Comparison of ENCODE assay signal across 10 mouse cellular contexts in the genomic region with DNA sequence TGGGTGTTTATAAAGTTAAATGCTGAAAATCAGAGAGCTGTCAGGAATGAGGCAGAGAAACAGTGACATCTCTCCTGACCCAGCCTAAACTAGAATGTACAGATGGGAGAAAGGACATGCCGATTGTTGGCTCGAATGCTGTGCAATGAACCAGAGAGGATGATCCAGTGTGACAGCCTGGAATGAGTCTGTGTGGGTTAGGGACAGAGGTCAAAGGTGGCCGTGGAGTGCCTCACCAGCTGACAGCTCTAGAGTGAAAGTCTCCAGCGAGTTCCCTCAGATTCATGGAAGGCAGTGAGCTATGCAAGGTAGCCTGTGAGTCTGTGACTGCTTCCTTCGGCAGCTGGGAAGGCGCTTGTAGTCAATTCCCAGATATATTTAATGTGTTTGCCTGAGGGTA.
A peak's percentile ranks its signal among the peaks of the same experiment; 100 is the strongest.
DNase-seq lines count a peak whose midpoint lies in the region; ATAC-seq and TF ChIP-seq lines count a peak whose summit lies in the region.
"Had no signal": no experiment of that assay in that cellular context is flagged by ENCODE, and none has a peak within 500 bp of the region (broad histone marks: within the 10 kb centered on the region; RNA-seq: fewer than 3 reads in every experiment).

No protein-coding gene starts in this region.

- peak; percentile 41 for DNase-seq in left cerebral cortex, postnatal 4 days
- DNase-seq in left cerebral cortex, adult 2 months (ENCODE audit: extremely low spot score in 1 of 2, low spot score in 2 of 2), result no peak
- DNase-seq in hindbrain, embryonic 11.5 days (ENCODE audit: low spot score), result peak; percentile 48
- DNase-seq in kidney, postnatal 25 days, result peak; percentile 1 to 20
- DNase-seq in urinary bladder, adult 2 months (ENCODE audit: low spot score), result no peak
- no peak for DNase-seq in B cell, adult 2 months
- no peak for DNase-seq in spleen, adult 18-20 months
- no peak for DNase-seq in spleen, postnatal 14 days (ENCODE audit: low spot score in 2 of 2)

- no peak overlapping the region for H3K9ac ChIP-seq in hindbrain, embryonic 11.5 days (ENCODE audit: low read depth, low read length)
- H3K9ac ChIP-seq: heart, embryonic 13.5 days; liver, embryonic 12.5 days had no signal

- TF ChIP-seq CTCF in left cerebral cortex, adult 2 months (IDR thresholded peaks at IDR 0.05), result no peak

- WGBS in hindbrain, embryonic 11.5 days, result 20% methylated on average over 6 of the region's 6 CpGs

- H3K9me3 ChIP-seq in hindbrain, embryonic 11.5 days (ENCODE audit: control insufficient read depth, low read length), result no peaks in the 10 kb centered on the region
- H3K9me3 ChIP-seq: heart, embryonic 13.5 days; liver, embryonic 12.5 days had no signal

- no peak overlapping the region for H3K4me3 ChIP-seq in left cerebral cortex, adult 2 months
- no peak overlapping the region for H3K4me3 ChIP-seq in hindbrain, embryonic 11.5 days (ENCODE audit: low read depth, low read length)
- H3K4me3 ChIP-seq: heart, embryonic 13.5 days; liver, embryonic 12.5 days had no signal

- peak; percentile 88 for ATAC-seq in hindbrain, embryonic 11.5 days (ENCODE audit: low FRiP score)
- ATAC-seq: liver, embryonic 12.5 days had no signal

- no peaks in the 10 kb centered on the region for H3K4me1 ChIP-seq in hindbrain, embryonic 11.5 days (replicated peaks; ENCODE audit: control insufficient read depth, insufficient read depth, low read length)
- H3K4me1 ChIP-seq: heart, embryonic 13.5 days; liver, embryonic 12.5 days had no signal

- H3K27ac ChIP-seq in left cerebral cortex, adult 2 months, result no peak overlapping the region
- H3K27ac ChIP-seq in hindbrain, embryonic 11.5 days (ENCODE audit: low read depth, low read length), result no peak overlapping the region
- H3K27ac ChIP-seq: heart, embryonic 13.5 days; liver, embryonic 12.5 days had no signal

- H3K4me2 ChIP-seq in hindbrain, embryonic 11.5 days (replicated peaks; ENCODE audit: low read depth, low read length), result no peak overlapping the region
- H3K4me2 ChIP-seq: heart, embryonic 13.5 days; liver, embryonic 12.5 days had no signal

- no peaks in the 10 kb centered on the region for H3K36me3 ChIP-seq in hindbrain, embryonic 11.5 days (ENCODE audit: control insufficient read depth, insufficient read depth, low read length)
- H3K36me3 ChIP-seq: heart, embryonic 13.5 days; liver, embryonic 12.5 days had no signal

- intact Hi-C loops in left cerebral cortex, postnatal 4 days (cut with DNase I), result no loop called here
- intact Hi-C loops in left cerebral cortex, adult 2 months (cut with DNase I), result no loop called here

- H3K27me3 ChIP-seq in hindbrain, embryonic 11.5 days (ENCODE audit: control insufficient read depth, insufficient read depth, low read length), result no peaks in the 10 kb centered on the region
- H3K27me3 ChIP-seq: heart, embryonic 13.5 days; liver, embryonic 12.5 days had no signal

Comparison
In these comparisons a context has a peak if more than half of its experiments do, and no peak if none do; other contexts are left out.
1. DNase-seq: peak in left cerebral cortex, postnatal 4 days (single experiment), hindbrain, embryonic 11.5 days (single experiment) and kidney, postnatal 25 days (2 of 2); none in left cerebral cortex, adult 2 months (0 of 2), urinary bladder, adult 2 months (single experiment), B cell, adult 2 months (0 of 2), spleen, adult 18-20 months (0 of 2) and spleen, postnatal 14 days (0 of 2).